Mouse (Mus musculus) forebrain, embryonic 11.5 days (tissue): Measurements from ENCODE around the gene Aldh1b1. TPM values are rescaled to one million over a fixed set of nuclear protein-coding genes. Genes with fewer than 3 reads are reported as not detected.

Source experiments
- ATAC-seq: fragments of 200-750 bp; cut with Nextera tagmentation; replicated peaks from 2 replicates; pipeline ENCODE4 v1.8.0; 2017; ENCODE audit warnings: moderate TSS enrichment; ENCODE audit not compliant: low FRiP score
- DNase-seq: peaks from one replicate; pipeline ENCODE4 v3.0.0-alpha.2; 2017; ENCODE audit warnings: low spot score
- H3K27ac ChIP-seq: fragments of 300-500 bp; sonication (generic); 2 replicates; pipeline ENCODE4 v1.5.1; 2014; ENCODE audit warnings: low read depth, low read length
- H3K27me3 ChIP-seq: fragments of 300-500 bp; sonication (generic); 2 replicates; pipeline ENCODE4 v1.6.1; 2014; ENCODE audit warnings: mild to moderate bottlenecking, low read length, mixed read lengths; ENCODE audit not compliant: control insufficient read depth, insufficient read depth
- H3K36me3 ChIP-seq: fragments of 300-500 bp; sonication (generic); 2 replicates; pipeline ENCODE4 v1.6.1; 2014; ENCODE audit warnings: mild to moderate bottlenecking, low read length, moderate library complexity, mixed read lengths; ENCODE audit not compliant: control insufficient read depth, insufficient read depth
- H3K4me1 ChIP-seq: fragments of 300-500 bp; sonication (generic); replicated peaks from 2 replicates; pipeline ENCODE4 v1.6.1; 2014; ENCODE audit warnings: low read length, mixed read lengths; ENCODE audit not compliant: control insufficient read depth, insufficient read depth
- H3K4me2 ChIP-seq: fragments of 300-500 bp; sonication (generic); 2 replicates; pipeline ENCODE4 v1.6.1; 2014; ENCODE audit warnings: low read depth, mild to moderate bottlenecking, low read length, moderate library complexity, mixed read lengths; ENCODE audit not compliant: severe bottlenecking
- H3K4me3 ChIP-seq: fragments of 300-500 bp; sonication (generic); 2 replicates; pipeline ENCODE4 v1.5.1; 2014; ENCODE audit warnings: low read depth, low read length
- H3K9ac ChIP-seq: fragments of 300-500 bp; sonication (generic); 2 replicates; pipeline ENCODE4 v1.6.1; 2014; ENCODE audit warnings: low read length
- H3K9me3 ChIP-seq: fragments of 300-500 bp; sonication (generic); 2 replicates; pipeline ENCODE4 v1.6.1; 2016; ENCODE audit warnings: low read length, mixed read lengths; ENCODE audit not compliant: control insufficient read depth
- WGBS: fragments of 180-500 bp; shearing (Covaris S2); extraction: QIAGEN DNeasy Blood & Tissue Kit; methylation state at CpG from one replicate; pipeline ENCODE4 v1.1.7; 2014; 5-methylcytosine and 5-hydroxymethylcytosine counted together
- polyA plus RNA-seq: library from polyadenylated mRNA; unstranded; fragments of >200 nt; fragmentation: Nextera tagmentation; extraction: Ambion mirVana; gene quantifications from 2 replicates; pipeline ENCODE4 v1.2.1, GENCODE M21; 2014

Gene Aldh1b1
- polyA plus RNA-seq, 1 experiment from 2014 or later, result 5.2 TPM

DNA sequence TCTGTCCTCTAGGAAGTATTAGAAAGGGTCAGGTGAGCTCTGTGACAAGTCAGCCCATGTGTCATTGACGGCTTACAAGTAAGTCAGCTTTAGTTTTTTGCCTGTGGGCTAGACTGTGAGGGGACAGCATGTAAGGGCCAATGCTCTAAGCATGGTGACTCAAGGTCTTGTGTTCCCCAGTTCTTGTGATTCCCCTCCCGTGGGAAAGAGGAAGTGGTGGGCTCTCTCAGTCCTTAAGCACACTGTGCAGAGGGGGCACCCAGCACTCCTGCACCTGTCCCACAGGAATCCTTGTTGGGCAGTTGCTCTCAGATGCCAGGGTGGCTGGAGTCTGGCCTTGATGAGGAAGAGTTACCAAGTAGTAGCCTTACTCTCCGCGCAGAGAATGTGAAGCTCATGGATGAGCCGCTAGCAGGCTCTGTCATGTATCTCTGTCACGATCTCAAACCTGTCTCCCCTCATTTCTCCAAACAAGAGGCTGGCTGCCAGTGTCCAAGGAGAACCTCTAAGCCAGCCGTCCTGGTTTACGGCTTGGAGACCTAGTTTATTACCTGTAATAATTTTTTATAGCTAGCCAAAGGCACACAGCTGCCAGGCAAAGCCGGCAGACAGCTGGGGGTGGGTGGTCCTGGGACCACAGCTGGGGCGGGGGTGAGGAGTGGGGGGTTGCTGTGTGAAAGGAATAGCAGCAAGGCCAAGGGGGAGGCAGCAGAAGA lies 49.4 kb downstream of the Aldh1b1 start, which contains the start of gene Stra6l:
Gene Stra6l, plus strand, starts transcription at position 556 of the 716 bp plus-strand sequence.
- Histone ChIP-seq H3K4me3 (no peak within 1 kb of the TSS), H3K36me3 (no peaks in the 10 kb centered on the region), H3K9me3 (no peaks in the 10 kb centered on the region), H3K27me3 (peaks cover 4% of the 10 kb centered on the region; the same call in 1 of the 2 replicates), H3K4me1 (peaks cover 3% of the 10 kb centered on the region; the same call in 1 of the 2 replicates), H3K9ac (no peak within 1 kb of the TSS), H3K4me2 (no peak within 1 kb of the TSS), H3K27ac (no peak within 1 kb of the TSS)
- DNase-seq (no peak), ATAC-seq (no peak)
- 79% methylated on average over 10 of the region's 10 CpGs for WGBS

DNA sequence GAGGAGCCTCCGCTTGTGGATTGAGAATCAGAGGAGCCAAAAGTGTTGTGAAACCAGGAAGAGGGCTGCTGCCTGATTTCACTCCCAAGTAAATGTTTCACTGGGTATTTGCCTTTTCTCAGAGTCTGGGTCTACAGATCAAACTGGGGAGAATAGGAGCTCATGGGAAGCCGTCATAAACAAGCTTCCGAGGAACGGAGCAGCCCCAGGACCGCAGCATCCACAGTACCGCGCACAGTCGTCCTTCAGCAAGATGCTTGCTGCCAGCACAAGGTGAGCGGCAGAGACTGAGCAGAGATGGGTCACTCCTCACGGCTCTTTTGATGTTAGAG lies 50.0 kb downstream of the Aldh1b1 start:
- Histone ChIP-seq H3K27ac (no peak overlapping the region), H3K36me3 (no peaks in the 10 kb centered on the region), H3K9me3 (no peaks in the 10 kb centered on the region), H3K9ac (no peak overlapping the region), H3K4me2 (no peak overlapping the region), H3K4me3 (no peak overlapping the region), H3K4me1 (peaks cover 3% of the 10 kb centered on the region; the same call in 1 of the 2 replicates), H3K27me3 (peaks cover 4% of the 10 kb centered on the region; the same call in 1 of the 2 replicates)
- ATAC-seq (no peak), DNase-seq (no peak)
- WGBS, result 47% methylated on average over 10 of the region's 10 CpGs

DNA sequence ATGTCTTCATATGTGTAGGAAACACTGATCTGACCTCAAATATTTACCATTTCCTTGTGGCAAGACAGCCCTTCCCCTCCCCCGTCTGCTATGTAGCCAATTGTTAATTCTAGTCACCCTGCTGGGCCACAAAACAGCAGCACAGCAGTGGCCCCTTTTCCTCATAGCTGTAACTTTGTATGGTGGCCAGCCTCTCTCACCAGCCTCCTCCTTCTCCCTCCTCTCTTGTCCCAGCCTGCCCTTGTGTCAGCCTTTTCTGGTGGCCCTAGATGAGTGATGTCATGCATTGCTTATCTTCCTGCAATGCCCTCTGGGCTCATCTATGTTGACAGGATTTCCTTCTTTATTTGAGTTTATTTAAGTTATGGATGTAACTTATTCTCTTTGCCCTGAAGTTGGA lies 50.6 kb downstream of the Aldh1b1 start:
- 0 out of 2 replicates have a peak, but pooled peaks have one; percentile 12 for ATAC-seq
- 22% methylated on average over 1 of the region's 1 CpGs for WGBS
- Histone ChIP-seq H3K27ac (no peak overlapping the region), H3K36me3 (no peaks in the 10 kb centered on the region), H3K4me1 (peaks cover 3% of the 10 kb centered on the region; the same call in 1 of the 2 replicates), H3K4me3 (no peak overlapping the region), H3K9ac (no peak overlapping the region), H3K27me3 (peaks cover 4% of the 10 kb centered on the region; the same call in 1 of the 2 replicates), H3K9me3 (no peaks in the 10 kb centered on the region), H3K4me2 (no peak overlapping the region)
- no peak for DNase-seq

GRCm38 (mm10) chr4:45851640-45852051 lies 52.8 kb downstream of the Aldh1b1 start:
- no peak for ATAC-seq
- no peak overlapping the region for H3K9ac ChIP-seq
- peaks cover 4% of the 10 kb centered on the region; the same call in 1 of the 2 replicates for H3K27me3 ChIP-seq
- no peak for DNase-seq
- WGBS, result 45% methylated on average over 3 of the region's 3 CpGs
- peaks cover 3% of the 10 kb centered on the region; the same call in 1 of the 2 replicates for H3K4me1 ChIP-seq
- no peak overlapping the region for H3K4me2 ChIP-seq
- H3K36me3 ChIP-seq, result no peaks in the 10 kb centered on the region
- H3K4me3 ChIP-seq, result no peak overlapping the region
- H3K9me3 ChIP-seq, result no peaks in the 10 kb centered on the region
- H3K27ac ChIP-seq, result no peak overlapping the region

- no peak overlapping the region for H3K4me3 ChIP-seq
- H3K4me2 ChIP-seq, result no peak overlapping the region
- no peaks in the 10 kb centered on the region for H3K36me3 ChIP-seq
- H3K4me1 ChIP-seq, result peaks cover 3% of the 10 kb centered on the region; the same call in 1 of the 2 replicates
- no peak overlapping the region for H3K9ac ChIP-seq
- peaks cover 2% of the 10 kb centered on the region; the same call in 1 of the 2 replicates for H3K27me3 ChIP-seq
- DNase-seq (no peak), ATAC-seq (no peak)
- WGBS, result 82% methylated on average over 15 of the region's 15 CpGs
- no peak overlapping the region for H3K27ac ChIP-seq
- H3K9me3 ChIP-seq, result no peaks in the 10 kb centered on the region
Measured at GRCm38 (mm10) chr4:45853496-45854246, 54.8 kb downstream of the Aldh1b1 start.

Other genes starting within 250 kb of the Aldh1b1 start
- gene Igfbpl1, start 27.9 kb downstream of the Aldh1b1 start, polyA plus RNA-seq, result 83.2 and 84.0 TPM in 2 replicates
- gene Stra6l, start 49.6 kb downstream of the Aldh1b1 start, polyA plus RNA-seq, result 0.37 and 0.56 TPM in 2 replicates
- gene Ccdc180, start 91.3 kb downstream of the Aldh1b1 start, polyA plus RNA-seq, result 0.07 and 0.17 TPM in 2 replicates
- 9.6 and 13.2 TPM in 2 replicates for gene Tdrd7, start 166.3 kb downstream of the Aldh1b1 start, polyA plus RNA-seq
- gene Tmod1, start 239.9 kb downstream of the Aldh1b1 start, polyA plus RNA-seq, result 2.6 and 2.8 TPM in 2 replicates